Mouse (Mus musculus): Measurements from ENCODE around the gene Slc25a34. TPM values are rescaled to one million over a fixed set of nuclear protein-coding genes. Genes with fewer than 3 reads are reported as not detected.

The Slc25a34 gene
- polyA plus RNA-seq, 1 experiment from 2014 or later, result 0.08 TPM

DNA sequence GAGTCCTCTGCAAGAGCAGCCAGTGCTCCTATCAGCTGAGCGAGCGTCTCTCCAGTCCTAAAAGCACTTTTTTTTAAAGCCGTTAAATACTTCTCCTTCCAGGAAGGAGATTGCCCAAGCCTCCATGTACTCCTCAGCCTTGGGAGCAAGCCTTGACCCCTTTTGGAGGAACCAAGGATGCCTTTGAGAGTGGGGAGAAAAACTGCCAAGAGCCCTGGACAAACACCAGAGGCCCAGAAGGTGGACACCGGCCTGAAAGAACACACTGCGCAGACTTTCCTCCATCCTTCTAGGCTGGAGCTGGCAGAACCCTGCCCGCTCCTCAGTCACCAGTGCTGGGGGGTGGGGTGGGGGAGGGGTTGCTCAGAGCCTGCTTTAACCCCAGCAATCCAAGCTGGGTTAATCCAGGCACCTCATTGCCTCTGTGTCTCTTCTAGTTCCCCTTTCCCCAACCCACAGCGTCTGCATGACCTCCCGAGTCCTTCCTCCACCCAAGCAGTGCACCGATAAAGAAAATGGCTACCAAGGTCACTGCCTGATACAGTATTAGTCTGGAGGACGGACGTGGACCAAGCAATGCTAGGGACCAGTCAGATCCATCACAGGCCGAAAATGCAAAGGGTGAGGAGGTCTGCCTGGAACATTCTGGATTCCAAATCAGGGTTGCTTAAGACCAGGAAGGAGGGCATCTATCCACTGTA, 32.4 kb upstream of the Slc25a34 start:
- no peaks in the 10 kb centered on the region for H3K27me3 ChIP-seq
- no peak for ATAC-seq
- WGBS, result 88% methylated on average over 12 of the region's 12 CpGs
- no peak overlapping the region for H3K4me2 ChIP-seq
- H3K4me3 ChIP-seq, result no peak overlapping the region
- H3K9ac ChIP-seq, result no peak overlapping the region
- no peaks in the 10 kb centered on the region for H3K4me1 ChIP-seq
- peaks cover 54% of the 10 kb centered on the region for H3K36me3 ChIP-seq (ENCODE audit: poor library complexity, severe bottlenecking)
- H3K9me3 ChIP-seq (replicated peaks), result no peaks in the 10 kb centered on the region
- no peak overlapping the region for H3K27ac ChIP-seq

DNA sequence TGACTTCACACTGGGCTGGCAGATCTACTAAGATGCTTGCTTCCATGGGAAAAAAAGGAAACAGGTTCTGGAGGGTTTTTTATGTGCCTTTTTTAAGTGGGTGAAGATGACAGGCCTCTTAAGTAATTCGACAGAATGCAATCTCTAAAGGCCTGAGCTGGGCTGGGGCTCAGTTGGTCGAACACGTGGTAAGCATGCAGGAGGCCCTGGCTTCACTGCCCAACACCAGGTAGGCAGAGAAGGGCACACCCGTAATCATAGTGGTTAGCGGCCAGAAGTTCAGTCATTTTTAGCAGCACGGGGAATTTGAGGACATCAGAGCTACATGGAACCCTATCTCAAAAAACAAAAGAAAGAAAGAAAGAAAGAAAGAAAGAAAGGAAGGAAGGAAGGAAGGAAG, 30.9 kb upstream of the Slc25a34 start:
- Histone ChIP-seq H3K4me3 (no peak overlapping the region), H3K36me3 (ENCODE audit: poor library complexity, severe bottlenecking) (peaks cover 39% of the 10 kb centered on the region), H3K4me2 (no peak overlapping the region), H3K9me3 (replicated peaks) (no peaks in the 10 kb centered on the region), H3K27me3 (no peaks in the 10 kb centered on the region), H3K4me1 (peaks cover 3% of the 10 kb centered on the region), H3K9ac (no peak overlapping the region), H3K27ac (no peak overlapping the region)
- no peak for ATAC-seq
- WGBS, result 95% methylated on average over 6 of the region's 6 CpGs

DNA sequence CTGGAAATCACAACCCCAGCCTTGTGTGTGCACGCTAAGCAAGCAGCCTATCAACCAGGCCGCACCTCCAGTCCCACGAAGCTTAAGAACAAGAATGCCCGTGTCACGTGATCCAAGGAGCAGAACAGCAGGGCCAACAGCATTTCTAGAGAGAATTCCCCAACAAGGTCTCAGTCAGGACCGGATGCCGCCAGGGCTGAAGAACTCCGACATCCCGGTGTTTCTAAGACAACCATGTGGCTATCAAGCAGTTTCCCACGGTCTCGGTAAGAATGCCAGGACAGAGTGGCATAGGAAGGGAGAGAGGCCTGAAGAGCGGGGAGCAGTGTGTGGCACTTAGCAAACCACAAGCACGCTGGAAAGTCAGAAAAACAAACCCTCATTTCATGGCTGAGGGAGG, 30.2 kb upstream of the Slc25a34 start:
- WGBS, result 94% methylated on average over 13 of the region's 13 CpGs
- H3K27ac ChIP-seq, result no peak overlapping the region
- H3K9ac ChIP-seq, result no peak overlapping the region
- H3K27me3 ChIP-seq, result no peaks in the 10 kb centered on the region
- peaks cover 34% of the 10 kb centered on the region for H3K36me3 ChIP-seq (ENCODE audit: poor library complexity, severe bottlenecking)
- H3K9me3 ChIP-seq (replicated peaks), result no peaks in the 10 kb centered on the region
- no peak overlapping the region for H3K4me2 ChIP-seq
- H3K4me1 ChIP-seq, result peaks cover 10% of the 10 kb centered on the region
- ATAC-seq, result no peak
- H3K4me3 ChIP-seq, result no peak overlapping the region

DNA sequence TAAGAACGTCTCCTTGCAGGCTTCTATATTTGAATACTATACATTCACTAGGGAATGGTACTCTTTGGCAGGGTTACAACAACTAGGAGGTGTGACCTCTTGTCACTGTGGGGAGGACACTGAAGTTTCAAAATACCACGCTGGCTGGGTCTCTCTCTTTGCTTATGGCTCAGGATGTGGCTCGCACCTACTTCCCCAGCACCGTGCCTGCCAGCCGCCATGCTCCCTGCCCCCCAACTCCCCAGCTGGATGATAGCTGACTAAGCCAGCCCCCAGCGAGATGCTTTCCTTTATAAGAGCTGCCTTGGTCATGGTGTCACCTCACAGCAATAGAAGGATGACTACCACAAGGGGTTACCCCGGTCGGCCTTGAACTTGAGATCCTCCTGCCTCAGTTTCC, 29.4 kb upstream of the Slc25a34 start:
- Histone ChIP-seq H3K27me3 (no peaks in the 10 kb centered on the region), H3K4me2 (no peak overlapping the region), H3K9ac (no peak overlapping the region), H3K36me3 (ENCODE audit: poor library complexity, severe bottlenecking) (peaks cover 31% of the 10 kb centered on the region), H3K4me3 (no peak overlapping the region), H3K4me1 (peaks cover 11% of the 10 kb centered on the region), H3K27ac (no peak overlapping the region), H3K9me3 (replicated peaks) (no peaks in the 10 kb centered on the region)
- ATAC-seq, result no peak
- WGBS, result 93% methylated on average over 8 of the region's 8 CpGs

DNA sequence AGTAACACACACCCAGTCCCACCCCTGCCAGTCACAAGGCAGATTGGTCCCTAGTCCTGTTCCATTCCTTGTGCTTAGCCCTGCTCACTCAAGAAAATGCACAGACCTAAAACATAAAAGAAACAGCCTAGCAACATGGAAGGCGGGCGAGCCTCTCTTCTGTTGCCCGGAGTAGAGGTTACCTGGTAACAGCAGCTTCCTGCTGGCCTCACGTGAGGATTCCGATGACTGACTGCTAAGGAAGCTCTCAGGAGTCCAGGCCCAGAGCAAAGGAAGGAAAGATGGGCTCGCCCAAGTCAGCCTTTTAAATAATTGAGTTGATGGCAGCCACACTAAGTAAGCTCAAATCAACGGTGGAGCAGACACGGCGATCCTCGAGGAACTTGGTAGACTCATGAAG, 28.3 kb upstream of the Slc25a34 start:
- Histone ChIP-seq H3K4me3 (no peak overlapping the region), H3K4me1 (peaks cover 11% of the 10 kb centered on the region), H3K4me2 (no peak overlapping the region), H3K27me3 (no peaks in the 10 kb centered on the region), H3K36me3 (ENCODE audit: poor library complexity, severe bottlenecking) (peaks cover 31% of the 10 kb centered on the region), H3K9ac (no peak overlapping the region), H3K27ac (no peak overlapping the region), H3K9me3 (replicated peaks) (no peaks in the 10 kb centered on the region)
- 87% methylated on average over 10 of the region's 10 CpGs for WGBS
- no peak for ATAC-seq

DNA sequence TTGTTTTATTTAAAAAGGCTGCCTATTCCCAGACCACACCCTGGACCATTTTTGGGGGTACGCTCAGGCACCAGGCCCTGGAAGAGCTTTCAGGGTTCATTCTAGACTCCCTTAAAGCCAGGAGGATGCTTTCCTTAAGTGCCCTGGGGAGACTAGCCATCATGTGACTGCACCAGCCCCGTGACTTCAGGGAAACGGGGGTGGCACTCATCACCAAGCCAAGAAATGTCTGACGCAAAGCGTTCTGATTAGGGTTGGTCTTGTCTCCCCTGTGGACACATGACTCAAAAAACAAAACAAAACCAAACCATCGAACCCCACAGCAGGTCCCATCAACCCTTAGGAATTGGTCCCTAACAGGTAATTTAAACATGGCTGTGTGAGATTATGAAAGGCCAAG, 27.7 kb upstream of the Slc25a34 start:
- H3K36me3 ChIP-seq (ENCODE audit: poor library complexity, severe bottlenecking), result peaks cover 32% of the 10 kb centered on the region
- H3K4me2 ChIP-seq, result no peak overlapping the region
- no peaks in the 10 kb centered on the region for H3K9me3 ChIP-seq (replicated peaks)
- H3K4me3 ChIP-seq, result no peak overlapping the region
- H3K9ac ChIP-seq, result no peak overlapping the region
- H3K27ac ChIP-seq, result no peak overlapping the region
- H3K27me3 ChIP-seq, result no peaks in the 10 kb centered on the region
- H3K4me1 ChIP-seq, result peaks cover 11% of the 10 kb centered on the region
- ATAC-seq, result no peak
- WGBS, result 91% methylated on average over 6 of the region's 6 CpGs

DNA sequence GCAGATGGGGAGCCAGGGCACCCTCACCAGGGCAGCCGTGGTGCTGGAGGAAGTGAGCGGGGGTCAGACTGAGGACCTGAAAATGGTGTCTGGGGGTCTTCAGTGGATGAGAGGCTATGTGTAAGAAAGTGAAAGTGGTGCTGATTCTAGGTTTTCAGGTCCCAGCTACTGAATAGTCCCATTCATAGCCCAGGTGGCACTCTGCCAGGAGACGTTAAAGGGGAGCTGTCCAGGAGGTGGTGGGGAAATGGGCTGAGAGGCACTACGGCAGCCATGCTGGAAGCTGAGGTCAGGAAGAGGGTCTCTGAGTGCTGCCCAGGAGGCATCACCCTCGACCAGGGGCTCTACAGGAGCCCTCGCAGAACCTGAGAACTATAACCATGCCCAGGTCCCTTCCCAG, 25.6 kb upstream of the Slc25a34 start:
- Histone ChIP-seq H3K9me3 (replicated peaks) (no peaks in the 10 kb centered on the region), H3K27ac (peak overlapping the region; percentile 28; the same call in 1 of the 2 replicates), H3K9ac (no peak overlapping the region), H3K4me3 (no peak overlapping the region), H3K4me1 (peaks cover 11% of the 10 kb centered on the region), H3K36me3 (ENCODE audit: poor library complexity, severe bottlenecking) (peaks cover 24% of the 10 kb centered on the region), H3K4me2 (peak overlapping the region; percentile 7; the same call in 1 of the 2 replicates), H3K27me3 (no peaks in the 10 kb centered on the region)
- WGBS, result 55% methylated on average over 6 of the region's 6 CpGs
- ATAC-seq, result 0 out of 2 replicates have a peak, but pooled peaks have one; percentile 19

DNA sequence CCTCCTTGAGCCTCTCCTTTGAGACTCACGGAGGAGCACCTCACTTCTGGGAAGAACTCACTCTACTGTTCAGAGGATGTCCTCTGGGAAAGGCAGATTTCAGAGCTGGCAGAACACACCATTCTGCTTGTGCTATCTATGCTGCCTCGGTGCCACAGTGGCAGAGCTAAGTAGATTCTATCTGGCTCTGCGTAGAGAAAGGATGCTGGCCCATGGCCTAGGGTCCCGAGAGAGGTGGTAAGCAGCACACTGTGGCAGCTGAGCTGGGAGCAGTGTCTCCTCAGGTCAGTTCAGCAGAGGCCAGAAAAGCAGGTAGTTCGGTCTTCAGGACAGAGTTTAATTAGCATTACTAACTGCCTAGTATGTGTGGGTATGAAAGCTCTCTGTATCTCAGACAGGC, 24.6 kb upstream of the Slc25a34 start:
- no peak overlapping the region for H3K9ac ChIP-seq
- 91% methylated on average over 5 of the region's 5 CpGs for WGBS
- no peaks in the 10 kb centered on the region for H3K27me3 ChIP-seq
- H3K9me3 ChIP-seq (replicated peaks), result no peaks in the 10 kb centered on the region
- H3K4me2 ChIP-seq, result no peak overlapping the region
- no peak for ATAC-seq
- no peak overlapping the region for H3K27ac ChIP-seq
- H3K4me1 ChIP-seq, result peaks cover 20% of the 10 kb centered on the region
- H3K36me3 ChIP-seq (ENCODE audit: poor library complexity, severe bottlenecking), result peaks cover 14% of the 10 kb centered on the region
- no peak overlapping the region for H3K4me3 ChIP-seq

DNA sequence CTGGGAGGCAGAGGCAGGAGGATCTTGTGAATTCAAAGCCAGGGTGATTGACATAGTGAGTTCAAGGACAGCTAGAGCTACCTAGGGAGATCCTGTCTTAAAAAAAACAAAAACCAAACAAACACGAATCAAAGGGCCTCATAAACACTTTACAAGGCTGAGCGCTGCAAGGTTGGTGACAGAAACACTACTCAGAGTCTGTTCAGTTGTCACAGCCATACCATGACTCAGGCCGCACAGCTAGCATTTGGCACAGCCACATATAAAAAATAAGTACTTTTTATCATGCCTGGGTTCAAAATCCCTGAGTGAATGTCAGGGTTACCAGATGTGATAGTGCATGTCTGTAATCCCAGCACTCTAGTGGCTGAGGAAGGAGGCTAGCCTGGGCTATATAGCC, 23.6 kb upstream of the Slc25a34 start:
- H3K9ac ChIP-seq, result no peak overlapping the region

DNA sequence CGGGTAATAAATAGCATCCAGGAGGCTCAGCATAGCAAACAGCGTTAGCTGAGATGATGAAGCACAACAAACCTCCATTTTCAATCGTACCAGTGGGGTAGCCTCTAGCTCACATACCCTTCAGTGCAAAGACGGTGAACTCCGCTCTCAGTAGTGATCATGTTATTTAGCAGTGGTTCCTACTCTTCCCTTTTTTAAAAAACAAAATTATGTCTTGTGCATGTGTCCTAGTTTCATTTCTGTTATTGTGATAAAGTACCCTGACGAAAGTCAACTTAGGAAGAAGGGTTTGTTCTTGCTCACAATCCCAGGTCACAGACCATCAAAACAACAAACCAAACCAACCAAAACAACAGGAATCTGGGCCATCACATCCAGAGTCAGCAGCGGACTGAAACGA, 22.4 kb upstream of the Slc25a34 start:
- peaks cover 24% of the 10 kb centered on the region for H3K4me1 ChIP-seq
- no peak overlapping the region for H3K9ac ChIP-seq
- ATAC-seq, result no peak
- H3K4me2 ChIP-seq, result no peak overlapping the region
- H3K4me3 ChIP-seq, result no peak overlapping the region
- no peaks in the 10 kb centered on the region for H3K27me3 ChIP-seq
- peaks cover 23% of the 10 kb centered on the region for H3K36me3 ChIP-seq (ENCODE audit: poor library complexity, severe bottlenecking)
- H3K9me3 ChIP-seq (replicated peaks), result no peaks in the 10 kb centered on the region
- 96% methylated on average over 8 of the region's 8 CpGs for whole genome bisulfite sequencing
- no peak overlapping the region for H3K27ac ChIP-seq

More for the DNA sequence above, 23.6 kb upstream of the Slc25a34 start:
- Histone ChIP-seq H3K4me1 (peaks cover 24% of the 10 kb centered on the region), H3K4me3 (no peak overlapping the region), H3K4me2 (no peak overlapping the region), H3K27ac (no peak overlapping the region), H3K36me3 (ENCODE audit: poor library complexity, severe bottlenecking) (peaks cover 13% of the 10 kb centered on the region), H3K27me3 (no peaks in the 10 kb centered on the region), H3K9me3 (replicated peaks) (no peaks in the 10 kb centered on the region)
- 95% methylated on average over 3 of the region's 3 CpGs for WGBS
- ATAC-seq, result no peak

DNA sequence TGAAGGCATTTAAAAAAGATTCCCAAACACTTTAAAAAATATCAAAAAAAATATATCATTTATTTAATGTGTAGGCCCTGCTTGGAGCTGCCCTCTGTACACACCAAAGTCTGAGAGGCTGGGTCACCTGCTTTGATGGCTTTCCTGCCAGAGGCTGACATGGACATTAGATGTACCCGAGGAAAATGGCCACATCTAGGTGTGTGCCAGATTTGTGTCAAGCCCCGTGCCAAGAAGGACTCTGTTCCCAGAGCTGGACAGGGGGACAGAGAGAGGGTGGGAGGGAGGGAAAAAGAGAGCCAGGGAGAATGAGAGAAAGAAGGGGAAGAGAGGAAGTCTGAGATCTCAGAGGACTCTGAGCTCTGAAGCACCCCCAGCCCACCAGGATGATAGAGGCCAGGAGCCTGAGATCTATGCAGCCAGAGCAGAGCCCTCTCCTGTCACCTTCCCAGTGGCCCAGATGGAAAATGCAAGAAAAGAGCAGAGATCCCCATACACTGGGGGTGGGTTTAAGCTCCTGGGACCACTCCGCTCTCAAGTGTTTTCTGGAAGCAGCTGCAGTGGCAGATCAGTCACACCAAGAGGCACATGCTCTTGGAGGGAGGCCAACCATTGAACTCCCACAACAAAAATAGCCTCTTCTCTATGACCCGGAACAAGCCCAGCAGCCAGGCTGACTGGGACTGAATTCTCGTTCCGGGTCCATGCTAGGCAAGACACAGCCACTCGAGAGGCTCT, 19.7 kb upstream of the Slc25a34 start:
- peak overlapping the region; percentile 30; the same call in 1 of the 2 replicates for H3K9ac ChIP-seq
- ATAC-seq, result peak; percentile 65

DNA sequence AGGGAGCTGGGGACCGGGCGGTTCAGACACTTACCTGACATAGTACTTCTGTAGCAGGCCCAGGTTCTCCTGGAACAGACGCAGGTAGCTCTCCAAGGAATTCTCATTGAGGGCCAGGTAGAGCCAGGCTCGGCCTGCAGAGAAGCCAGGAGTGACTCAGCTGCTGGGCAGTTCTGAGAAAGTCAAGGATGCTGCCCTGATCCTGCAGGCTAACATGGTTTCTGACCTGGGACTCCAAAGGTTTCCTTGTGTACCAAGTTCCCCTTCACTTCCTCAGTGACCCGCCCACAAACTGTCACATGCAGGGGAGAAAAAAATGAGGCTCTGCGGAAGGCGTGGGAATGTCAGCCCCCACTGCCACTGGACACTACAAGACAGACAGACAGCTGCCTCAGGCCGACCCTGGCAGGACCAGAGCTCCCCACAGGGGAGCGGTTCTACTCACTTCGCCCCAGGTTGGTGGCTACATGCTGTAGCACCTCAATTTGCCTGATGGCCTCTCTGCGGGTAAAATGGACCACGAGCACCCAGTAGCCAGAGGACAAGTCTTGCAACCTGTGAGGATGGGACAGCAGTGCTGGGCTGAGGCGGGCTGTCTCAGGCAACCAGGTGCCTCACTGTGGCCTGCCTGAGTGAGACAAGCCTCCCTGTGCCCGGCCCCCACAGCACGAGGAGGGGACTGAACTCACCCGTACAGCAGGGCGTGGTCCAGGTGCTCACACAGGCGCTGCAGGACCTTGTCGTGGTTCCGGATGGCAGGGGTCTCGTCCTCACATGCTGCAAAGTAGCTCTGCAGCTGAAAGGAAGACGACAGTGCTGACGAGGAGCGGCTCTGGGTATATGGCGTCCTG, 18.6 kb upstream of the Slc25a34 start:
- ATAC-seq, result no peak
- no peak overlapping the region for H3K4me3 ChIP-seq
- H3K27ac ChIP-seq, result no peak overlapping the region
- no peaks in the 10 kb centered on the region for H3K9me3 ChIP-seq (replicated peaks)
- H3K27me3 ChIP-seq, result no peaks in the 10 kb centered on the region
- peaks cover 13% of the 10 kb centered on the region for H3K4me1 ChIP-seq
- peaks cover 54% of the 10 kb centered on the region for H3K36me3 ChIP-seq (ENCODE audit: poor library complexity, severe bottlenecking)
- no peak overlapping the region for H3K9ac ChIP-seq
- 91% methylated on average over 25 of the region's 25 CpGs for WGBS
- H3K4me2 ChIP-seq, result no peak overlapping the region

More for the DNA sequence above, 19.7 kb upstream of the Slc25a34 start:
- H3K4me2 ChIP-seq, result no peak overlapping the region
- no peak overlapping the region for H3K4me3 ChIP-seq
- peaks cover 13% of the 10 kb centered on the region for H3K4me1 ChIP-seq
- H3K27me3 ChIP-seq, result no peaks in the 10 kb centered on the region
- no peaks in the 10 kb centered on the region for H3K9me3 ChIP-seq (replicated peaks)
- peak overlapping the region; percentile 74 for H3K27ac ChIP-seq
- WGBS, result 39% methylated on average over 7 of the region's 7 CpGs
- peaks cover 45% of the 10 kb centered on the region for H3K36me3 ChIP-seq (ENCODE audit: poor library complexity, severe bottlenecking)
